Mouse (Mus musculus): ENCODE data around the gene Ebf1.
"Not testable (repeated sequence)": the region's sequence is repeated elsewhere in the genome, so short reads cannot be mapped to it uniquely, and the experiment has no call there.

Ebf1 gene

GRCm38 (mm10) chr11:44616788-44617712 lies at the start of gene Ebf1:
Gene Ebf1, plus strand, starts transcription at chr11:44617317.
- peak; percentile 72 to 81 for DNase-seq

GRCm38 (mm10) chr11:44570336-44570735 lies 46.8 kb upstream of the Ebf1 start:
- DNase-seq: not testable (repeated sequence)

GRCm38 (mm10) chr11:44572781-44573180 lies 44.3 kb upstream of the Ebf1 start:
- DNase-seq: no peak

GRCm38 (mm10) chr11:44573396-44573795 lies 43.7 kb upstream of the Ebf1 start:
- DNase-seq: no peak

GRCm38 (mm10) chr11:44574391-44574790 lies 42.7 kb upstream of the Ebf1 start:
- DNase-seq: no peak

- DNase-seq: peak in 1 of 2 experiments; percentile 39
Measured at GRCm38 (mm10) chr11:44574820-44575219, 42.3 kb upstream of the Ebf1 start.

- peak; percentile 70 to 82 for DNase-seq
Measured at GRCm38 (mm10) chr11:44577911-44578310, 39.2 kb upstream of the Ebf1 start.

GRCm38 (mm10) chr11:44581277-44581683 lies 35.8 kb upstream of the Ebf1 start:
- DNase-seq: peak; percentile 64 to 74

- DNase-seq: no peak
Measured at GRCm38 (mm10) chr11:44586047-44586696, 30.9 kb upstream of the Ebf1 start.

GRCm38 (mm10) chr11:44593016-44593415 lies 24.1 kb upstream of the Ebf1 start:
- DNase-seq: no peak

GRCm38 (mm10) chr11:44594768-44595167 lies 22.3 kb upstream of the Ebf1 start:
- DNase-seq: no peak

GRCm38 (mm10) chr11:44606881-44607280 lies 10.2 kb upstream of the Ebf1 start:
- no peak for DNase-seq

- DNase-seq: no peak
Measured at GRCm38 (mm10) chr11:44608646-44609045, 8.5 kb upstream of the Ebf1 start.

- peak; percentile 41 to 52 for DNase-seq
Measured at GRCm38 (mm10) chr11:44610971-44611781, 5.9 kb upstream of the Ebf1 start.

- no peak for DNase-seq
Measured at GRCm38 (mm10) chr11:44612156-44612555, 5.0 kb upstream of the Ebf1 start.

- peak in 1 of 2 experiments; percentile 3 for DNase-seq
Measured at GRCm38 (mm10) chr11:44612681-44613410, 4.3 kb upstream of the Ebf1 start.

- DNase-seq: no peak
Measured at GRCm38 (mm10) chr11:44613411-44614180, 3.5 kb upstream of the Ebf1 start.

- no peak for DNase-seq
Measured at GRCm38 (mm10) chr11:44616078-44616787, 884 bp upstream of the Ebf1 start.

GRCm38 (mm10) chr11:44617734-44618586 lies 843 bp downstream of the Ebf1 start:
- no peak for DNase-seq
